Mouse (Mus musculus) MN1 (cell line): ENCODE measurements around the gene Abhd12.

Source experiments
- DNase-seq: peaks from one replicate; pipeline ENCODE4 v3.0.0-alpha.2; 2016; ENCODE audit warnings: low spot score

Gene Abhd12

GRCm38 (mm10) chr2:150851251-150851650 is 53.3 kb downstream of the Abhd12 start:
- no peak for DNase-seq

GRCm38 (mm10) chr2:150847436-150847995 is 57.0 kb downstream of the Abhd12 start:
- DNase-seq = no peak

GRCm38 (mm10) chr2:150844798-150845197 is 59.7 kb downstream of the Abhd12 start:
- no peak for DNase-seq

- DNase-seq = no peak
These were observed 62.5 kb downstream of the Abhd12 start for GRCm38 (mm10) chr2:150842049-150842461.

- no peak for DNase-seq
These were observed 63.4 kb downstream of the Abhd12 start for GRCm38 (mm10) chr2:150841109-150841508.

GRCm38 (mm10) chr2:150839686-150840471 is 64.7 kb downstream of the Abhd12 start:
- DNase-seq = no peak

- no peak for DNase-seq
These were observed 66.8 kb downstream of the Abhd12 start for GRCm38 (mm10) chr2:150837781-150838180.

- no peak for DNase-seq
These were observed 67.6 kb downstream of the Abhd12 start for GRCm38 (mm10) chr2:150836906-150837305.

GRCm38 (mm10) chr2:150835975-150836374 is 68.6 kb downstream of the Abhd12 start:
- DNase-seq = no peak

GRCm38 (mm10) chr2:150834616-150835015 is 69.9 kb downstream of the Abhd12 start:
- DNase-seq = no peak

GRCm38 (mm10) chr2:150832029-150832428 is 72.5 kb downstream of the Abhd12 start:
- DNase-seq = no peak

GRCm38 (mm10) chr2:150830911-150831441 is 73.6 kb downstream of the Abhd12 start:
- no peak for DNase-seq

GRCm38 (mm10) chr2:150830011-150830410 is 74.5 kb downstream of the Abhd12 start:
- no peak for DNase-seq

GRCm38 (mm10) chr2:150828654-150829053 is 75.9 kb downstream of the Abhd12 start:
- no peak for DNase-seq

GRCm38 (mm10) chr2:150828164-150828563 is 76.4 kb downstream of the Abhd12 start:
- peak; percentile 14 for DNase-seq

GRCm38 (mm10) chr2:150826426-150826825 is 78.1 kb downstream of the Abhd12 start:
- no peak for DNase-seq

- no peak for DNase-seq
These were observed 81.6 kb downstream of the Abhd12 start for GRCm38 (mm10) chr2:150822987-150823386.

- no peak for DNase-seq
These were observed 83.8 kb downstream of the Abhd12 start for GRCm38 (mm10) chr2:150820720-150821119.

- no peak for DNase-seq
These were observed 85.8 kb downstream of the Abhd12 start for GRCm38 (mm10) chr2:150818742-150819141.

GRCm38 (mm10) chr2:150816676-150817402 is 87.7 kb downstream of the Abhd12 start:
- no peak for DNase-seq

GRCm38 (mm10) chr2:150812816-150813215 is 91.7 kb downstream of the Abhd12 start:
- DNase-seq = no peak

GRCm38 (mm10) chr2:150810603-150811002 is 93.9 kb downstream of the Abhd12 start:
- no peak for DNase-seq

GRCm38 (mm10) chr2:150808812-150809211 is 95.7 kb downstream of the Abhd12 start:
- no peak for DNase-seq
